Mouse (Mus musculus) WW6 (cell line): ENCODE results near the gene Slc6a11.
A peak's percentile ranks its signal among the peaks of the same experiment; 100 is the strongest.

ENCODE experiments used
- DNase-seq: peaks from one replicate; pipeline ENCODE4 v3.0.0-alpha.2; 2013; ENCODE audit warnings: low read depth, low spot score

Gene Slc6a11

DNA sequence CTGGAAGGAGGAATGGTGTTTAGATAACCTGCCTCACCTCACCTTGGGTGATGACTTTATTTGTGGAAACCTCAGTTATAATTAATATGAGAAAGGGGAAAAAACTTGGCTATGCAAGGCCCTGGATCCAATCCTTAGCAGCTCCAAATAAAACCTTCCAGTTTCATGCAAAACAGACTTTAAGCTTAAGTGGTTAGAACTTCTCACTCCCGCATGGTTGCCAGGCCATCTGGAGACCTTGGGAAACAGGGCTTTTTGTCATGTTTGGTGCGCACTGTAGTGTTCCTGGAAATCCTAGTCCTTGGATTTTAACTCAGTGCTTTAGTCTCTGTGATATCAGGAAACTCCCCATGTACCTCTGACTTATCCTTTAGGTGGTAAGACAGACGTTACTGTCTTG lies 47.1 kb downstream of the Slc6a11 start:
- no peak for DNase-seq

DNA sequence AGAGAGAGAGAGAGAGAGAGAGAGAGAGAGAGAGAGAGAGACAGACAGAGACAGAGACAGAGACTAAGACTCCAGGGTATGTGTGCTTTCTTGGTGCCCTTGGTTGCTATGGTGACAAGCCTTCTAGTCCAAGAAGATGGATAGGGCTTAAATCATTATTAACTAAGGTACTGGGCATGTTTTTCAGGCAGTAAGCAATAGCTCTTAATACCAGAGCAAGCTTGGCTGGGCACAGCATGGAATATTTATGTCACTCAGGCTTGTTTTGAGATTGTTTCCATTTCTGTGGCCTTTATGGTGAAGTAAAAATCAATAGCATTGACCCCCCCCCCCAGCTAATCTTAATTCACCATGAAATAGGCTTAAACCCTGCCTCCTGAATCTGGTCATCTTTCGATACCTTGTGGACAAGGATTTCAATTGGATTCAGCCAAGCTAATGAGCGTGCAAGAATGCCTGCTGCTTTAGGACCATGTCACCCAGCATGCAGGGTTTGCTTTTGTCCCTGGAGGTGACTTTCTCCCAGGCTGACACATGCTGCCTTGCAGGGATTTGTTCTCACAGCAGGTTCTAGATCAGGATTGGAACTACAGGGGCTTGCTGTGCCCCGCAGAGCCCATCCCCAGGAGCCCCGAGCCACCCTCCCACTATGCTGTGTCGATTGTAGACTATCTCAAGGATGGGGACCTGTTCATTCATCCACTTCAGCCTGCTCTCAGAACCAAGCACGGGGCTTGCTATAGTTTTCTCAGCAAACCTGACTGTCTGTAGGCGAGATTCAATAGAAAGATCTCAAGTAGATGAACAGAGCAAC lies 51.5 kb downstream of the Slc6a11 start:
- no peak for DNase-seq

- DNase-seq, result no peak
Measured at GRCm38 (mm10) chr6:114187121-114187520, 56.1 kb downstream of the Slc6a11 start.

DNA sequence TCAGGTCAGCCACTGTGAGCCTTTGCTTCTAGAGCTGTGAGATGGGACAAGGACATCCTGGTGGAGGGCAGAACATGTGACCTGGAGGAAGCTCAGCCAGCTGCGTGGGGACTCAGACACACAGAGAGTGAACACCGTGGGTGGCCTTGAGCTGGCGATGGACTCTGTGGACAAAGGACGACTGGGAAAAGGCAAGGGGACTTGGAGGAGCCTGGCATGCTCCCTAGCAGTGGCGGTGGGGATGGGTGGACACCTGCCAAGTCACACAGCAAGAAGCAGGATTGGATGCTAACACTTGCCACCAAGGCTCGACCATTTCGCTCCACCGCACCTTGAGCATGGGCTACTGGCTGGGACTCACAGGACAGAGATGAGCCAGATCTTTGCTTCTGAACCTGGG lies 57.8 kb downstream of the Slc6a11 start:
- no peak for DNase-seq

DNA sequence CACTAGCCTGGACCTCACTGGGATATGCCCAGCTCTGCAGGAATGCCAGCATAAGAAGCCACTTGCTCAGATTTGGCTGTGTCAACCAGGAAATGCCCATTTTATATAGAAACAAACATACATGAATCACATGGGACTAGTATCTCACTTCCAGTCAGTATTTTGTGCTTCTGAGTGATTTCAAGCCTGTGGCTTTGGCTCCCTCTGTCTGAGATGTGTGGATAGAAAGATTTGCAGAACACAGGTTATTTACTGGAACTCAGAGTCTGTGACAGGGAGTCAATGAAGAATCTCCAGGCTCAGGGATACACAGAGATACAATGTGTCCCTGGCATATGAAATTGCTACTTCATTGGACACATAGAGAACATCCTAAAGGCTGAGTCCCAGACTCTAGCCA lies 65.0 kb downstream of the Slc6a11 start:
- DNase-seq, result no peak

GRCm38 (mm10) chr6:114199200-114199845 lies 68.3 kb downstream of the Slc6a11 start:
- no peak for DNase-seq

- no peak for DNase-seq
Measured at GRCm38 (mm10) chr6:114204557-114204956, 73.5 kb downstream of the Slc6a11 start.

- no peak for DNase-seq
Measured at GRCm38 (mm10) chr6:114208296-114208695, 77.3 kb downstream of the Slc6a11 start.

- no peak for DNase-seq
Measured at GRCm38 (mm10) chr6:114214393-114214792, 83.4 kb downstream of the Slc6a11 start.

DNA sequence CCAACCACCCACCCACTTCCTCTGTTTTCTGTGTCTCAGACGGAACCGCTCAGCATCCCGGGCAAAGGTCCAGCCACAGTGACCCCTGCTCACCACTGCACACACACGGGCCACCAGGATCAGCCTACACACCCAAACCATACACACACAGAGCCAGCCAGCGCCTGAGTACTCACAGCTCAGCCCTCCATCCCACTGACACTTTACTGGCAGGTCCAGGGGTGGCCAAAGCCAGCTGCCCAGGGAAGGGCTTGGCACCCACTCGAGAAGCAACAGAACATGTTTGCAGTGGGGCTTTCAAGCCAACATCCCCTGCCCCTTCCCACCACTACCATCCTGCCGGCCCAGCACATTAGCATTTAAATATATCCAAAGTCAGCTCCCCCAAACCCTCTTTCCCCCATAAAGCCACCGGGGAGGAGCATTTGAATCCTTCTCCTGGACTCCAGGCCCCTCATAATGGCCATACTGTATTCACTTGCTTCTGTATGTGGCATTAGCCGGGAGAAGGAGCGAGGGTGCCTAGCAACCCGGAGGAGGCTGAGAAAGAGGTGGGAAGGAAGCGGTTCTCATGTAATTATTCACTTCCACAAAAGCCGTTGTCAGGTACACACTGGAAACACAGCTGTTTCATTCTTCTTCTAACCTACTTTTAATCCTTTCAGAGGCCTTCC lies 85.8 kb downstream of the Slc6a11 start:
- DNase-seq, result no peak

DNA sequence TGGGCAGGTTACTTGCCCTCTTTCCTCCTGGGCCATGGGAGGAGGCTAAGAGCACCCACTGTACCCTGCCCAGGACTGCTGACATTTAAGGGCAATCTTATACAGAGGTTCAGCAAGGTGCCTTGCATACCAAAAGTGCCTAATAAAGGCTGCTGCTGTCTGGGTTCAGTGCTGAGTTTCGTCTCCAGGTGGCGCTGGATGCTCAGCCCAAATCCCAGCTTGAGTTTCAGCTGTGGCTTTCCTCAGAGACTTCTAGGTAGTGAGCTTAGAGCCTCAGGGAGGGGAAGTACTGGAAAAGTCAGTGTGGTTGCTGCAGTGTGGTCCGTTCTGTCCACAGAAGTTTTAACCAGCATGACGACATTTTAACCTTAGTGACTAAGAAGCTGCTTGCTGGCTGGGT lies 93.4 kb downstream of the Slc6a11 start:
- peak; percentile 20 for DNase-seq

DNA sequence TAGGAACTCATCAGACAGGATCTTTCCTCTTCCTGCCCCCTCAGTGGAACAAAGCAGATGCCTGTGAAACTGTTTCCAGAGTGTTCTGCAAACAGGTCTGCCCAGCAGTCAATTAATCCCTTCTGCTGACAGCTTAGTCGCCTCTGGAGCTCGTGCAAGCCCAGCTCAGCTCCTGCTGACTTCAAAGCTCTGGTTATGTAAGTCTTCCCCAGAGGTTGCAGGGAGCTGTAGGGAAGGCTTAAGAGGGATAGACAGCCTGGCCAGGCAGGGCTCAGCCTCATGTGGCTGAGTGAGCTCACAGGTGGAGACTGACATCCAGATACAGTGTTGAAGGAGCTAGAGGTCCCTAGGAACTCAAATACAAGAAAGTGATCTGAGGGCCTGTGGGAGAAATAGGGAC lies 96.3 kb downstream of the Slc6a11 start:
- no peak for DNase-seq

DNA sequence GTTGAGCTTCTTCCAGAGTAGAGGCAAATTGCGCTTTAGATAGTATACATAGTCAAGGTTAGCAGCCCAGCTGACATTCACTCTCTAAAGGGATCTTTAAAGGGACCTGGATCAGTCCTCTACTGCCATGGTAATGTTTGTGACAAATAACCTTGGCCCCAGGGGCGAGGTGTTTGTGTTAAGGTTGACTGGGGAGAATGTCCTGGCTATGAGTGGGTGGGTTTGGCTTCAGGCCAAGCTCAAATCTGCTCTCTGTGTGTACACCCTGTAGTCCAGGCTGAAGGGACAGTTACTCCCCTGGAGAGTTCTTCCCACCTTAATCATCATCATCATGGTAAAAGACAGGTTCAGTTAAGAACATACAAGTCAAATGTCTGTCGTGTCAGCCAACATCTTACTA lies 97.2 kb downstream of the Slc6a11 start:
- no peak for DNase-seq

DNA sequence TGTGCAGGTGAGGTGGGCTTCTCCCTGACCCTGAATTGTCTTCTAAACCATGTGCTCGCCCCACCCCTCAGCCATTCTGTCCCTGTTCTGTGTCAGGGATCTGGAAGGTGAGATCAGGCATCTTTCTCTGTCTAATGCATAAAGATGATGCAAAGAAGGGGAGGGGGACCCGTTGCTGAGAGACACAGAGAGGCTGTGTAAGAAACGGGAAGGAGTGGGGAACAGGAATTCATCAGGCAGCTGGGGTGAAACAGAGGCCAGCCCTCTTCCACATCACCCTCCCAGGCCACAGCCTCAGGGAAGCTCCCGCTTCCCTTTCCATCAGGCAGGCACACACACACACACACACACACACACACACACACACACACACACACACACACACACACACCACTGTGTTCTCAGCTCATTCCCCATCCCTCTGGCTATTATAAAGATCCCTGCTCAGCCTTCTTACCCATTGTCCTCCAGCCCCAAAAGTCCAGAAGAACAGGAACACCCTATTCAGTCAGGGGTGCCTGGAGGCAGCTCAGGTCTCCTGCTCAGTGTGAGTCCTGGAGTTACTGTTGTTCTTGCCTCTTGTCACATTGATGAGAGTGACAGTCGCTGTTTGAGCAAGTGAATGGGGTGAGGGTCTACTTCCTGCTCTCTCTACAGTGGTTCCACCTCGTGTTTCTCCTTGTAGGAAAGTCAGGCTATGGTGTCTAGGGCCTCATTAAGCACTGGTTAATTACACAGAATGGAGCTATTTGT lies 108.0 kb downstream of the Slc6a11 start:
- no peak for DNase-seq

GRCm38 (mm10) chr6:114245665-114246064 lies 114.6 kb downstream of the Slc6a11 start:
- DNase-seq, result no peak

DNA sequence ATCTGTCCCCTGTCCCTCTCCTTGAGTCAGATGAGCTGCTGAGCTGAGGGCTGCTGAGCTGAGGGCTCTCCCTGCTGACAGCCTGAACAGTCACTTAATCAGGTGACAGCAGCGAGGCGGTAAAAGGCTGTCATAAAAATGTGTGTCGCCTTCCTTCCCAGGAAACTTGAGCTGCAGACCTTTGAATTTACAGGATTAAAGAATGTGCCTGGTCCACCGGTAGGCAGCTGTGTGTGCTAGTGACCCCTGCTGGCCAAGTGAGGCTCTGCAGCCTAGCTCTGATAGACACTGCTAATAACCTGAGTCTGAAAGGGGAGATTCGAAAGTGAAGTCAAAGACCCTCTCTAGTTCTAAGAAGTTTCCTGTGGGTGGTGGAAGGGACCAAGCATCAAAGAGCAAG lies 119.3 kb downstream of the Slc6a11 start:
- DNase-seq, result peak; percentile 34

DNA sequence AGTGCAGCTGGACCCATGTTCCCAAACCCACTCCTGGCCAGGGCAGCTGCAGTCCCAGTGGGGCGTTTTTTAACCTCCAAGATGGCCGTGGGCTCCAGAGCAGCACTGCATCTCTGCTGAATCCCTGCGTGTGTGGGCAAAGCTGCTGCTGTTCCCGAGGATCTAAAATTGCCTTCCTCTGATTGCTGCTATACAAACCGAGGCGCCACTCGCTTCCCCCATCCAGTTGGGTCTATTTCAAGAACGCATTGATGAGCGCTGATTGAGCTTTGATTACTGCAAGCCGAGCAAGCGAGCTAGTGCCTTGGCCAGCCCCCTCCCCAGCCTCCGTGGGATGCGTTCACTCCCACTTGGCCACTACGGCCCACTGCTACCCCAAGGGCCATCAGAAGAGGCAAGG lies 123.9 kb downstream of the Slc6a11 start:
- no peak for DNase-seq

GRCm38 (mm10) chr6:114257762-114258361 lies 126.8 kb downstream of the Slc6a11 start:
- DNase-seq, result no peak

DNA sequence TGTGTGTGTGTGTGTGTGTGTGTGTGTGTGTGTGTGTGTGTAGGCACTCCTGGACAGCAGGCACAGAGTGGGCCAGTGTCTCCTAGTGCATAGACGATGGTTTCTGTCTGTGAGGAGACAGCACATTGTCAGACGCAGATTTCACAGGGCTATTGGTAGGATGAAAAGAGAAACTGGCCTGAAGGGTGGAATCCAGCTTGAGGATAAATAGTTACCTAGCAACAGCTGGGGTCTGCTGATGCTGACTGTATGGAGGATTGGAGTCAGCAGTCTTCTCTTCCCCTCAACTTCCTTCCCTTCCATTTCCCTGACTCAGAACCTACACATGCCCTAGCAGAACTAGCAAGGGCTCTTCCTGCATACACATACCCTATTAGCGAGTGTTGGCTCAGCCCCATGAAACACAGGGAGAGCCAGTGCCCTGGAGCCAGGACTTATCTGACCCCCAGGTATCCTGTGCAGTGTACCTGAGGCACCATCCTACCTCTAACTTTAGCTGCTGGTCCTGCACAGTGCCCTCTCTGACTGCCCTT lies 127.7 kb downstream of the Slc6a11 start:
- DNase-seq, result no peak

- no peak for DNase-seq
Measured at GRCm38 (mm10) chr6:114261609-114262008, 130.6 kb downstream of the Slc6a11 start.

GRCm38 (mm10) chr6:114264010-114264409 lies 133.0 kb downstream of the Slc6a11 start:
- DNase-seq, result no peak
